Mouse (Mus musculus): ENCODE data around the gene Gm14190. TPM values are rescaled to one million over a fixed set of nuclear protein-coding genes. Genes with fewer than 3 reads are reported as not detected.

Gene Gm14190
- not detected in 2 replicates for polyA plus RNA-seq (2012; rRNA removed)

DNA sequence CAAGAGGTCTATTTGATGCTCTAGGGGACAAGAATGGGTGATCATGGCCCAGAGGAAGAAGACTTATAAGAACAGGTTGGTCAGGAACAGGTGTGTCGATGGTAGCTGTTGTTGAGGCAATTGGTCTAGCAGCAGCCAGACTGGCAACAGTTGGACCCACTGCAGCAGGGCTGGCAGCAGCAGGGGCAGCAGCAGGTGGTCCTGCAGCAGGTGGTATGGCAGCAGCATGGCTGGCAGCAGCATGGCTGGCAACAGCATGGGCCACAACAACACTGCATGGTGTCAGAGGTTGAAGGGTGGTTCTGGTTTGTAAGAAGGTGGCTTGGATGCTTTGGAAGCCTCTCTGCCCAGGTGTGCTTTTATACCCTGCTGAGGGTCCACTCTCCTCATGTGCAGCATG, at the start of gene Gm14190:
Gene Gm14190, minus strand, starts transcription at position 278 of the 400 bp plus-strand sequence.

DNA sequence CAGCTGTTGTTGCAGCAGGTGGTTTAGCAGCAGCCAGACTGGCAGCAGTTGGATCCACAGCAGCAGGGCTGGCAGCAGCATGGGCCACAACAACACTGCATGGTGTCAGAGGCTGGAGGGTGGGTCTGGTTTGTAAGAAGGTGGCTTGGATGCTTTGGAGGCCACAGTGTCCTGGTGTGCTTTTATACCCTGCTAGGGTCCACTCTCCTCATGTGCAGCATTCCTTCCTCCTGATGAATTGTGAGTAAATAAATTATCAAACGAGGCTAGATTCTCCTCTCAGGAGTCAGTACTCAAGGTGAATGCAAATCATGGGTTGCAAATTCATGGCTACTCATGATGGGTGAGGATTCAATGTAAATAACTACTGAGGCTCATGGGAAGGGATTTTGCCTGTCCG, 43.6 kb upstream of the Gm14190 start, which contains the start of gene Gm14180:
Gene Gm14180, minus strand, starts transcription at position 101 of the 400 bp plus-strand sequence.

DNA sequence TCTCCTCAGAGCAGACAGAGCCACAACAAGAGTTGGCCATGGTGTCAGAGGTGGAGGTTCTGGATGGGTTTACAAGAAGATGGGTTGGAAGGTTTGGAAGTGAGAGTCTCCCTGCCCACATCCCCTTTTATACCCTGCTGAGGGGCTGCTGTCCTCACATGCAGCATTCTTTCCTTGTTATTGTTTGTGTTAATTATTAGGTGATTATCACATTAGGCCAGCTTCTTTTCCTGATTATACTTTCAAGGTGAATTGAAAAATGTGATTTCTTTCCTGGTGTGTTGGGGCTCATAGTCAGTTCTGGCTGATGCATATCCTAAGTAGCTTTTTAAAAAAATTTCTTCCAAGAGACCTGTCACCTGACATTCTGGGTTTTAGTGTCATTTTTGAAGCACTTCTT, 24.7 kb downstream of the Gm14190 start, which contains the start of gene Krtap4-6:
Gene Krtap4-6, minus strand, starts transcription at position 101 of the 400 bp plus-strand sequence.

DNA sequence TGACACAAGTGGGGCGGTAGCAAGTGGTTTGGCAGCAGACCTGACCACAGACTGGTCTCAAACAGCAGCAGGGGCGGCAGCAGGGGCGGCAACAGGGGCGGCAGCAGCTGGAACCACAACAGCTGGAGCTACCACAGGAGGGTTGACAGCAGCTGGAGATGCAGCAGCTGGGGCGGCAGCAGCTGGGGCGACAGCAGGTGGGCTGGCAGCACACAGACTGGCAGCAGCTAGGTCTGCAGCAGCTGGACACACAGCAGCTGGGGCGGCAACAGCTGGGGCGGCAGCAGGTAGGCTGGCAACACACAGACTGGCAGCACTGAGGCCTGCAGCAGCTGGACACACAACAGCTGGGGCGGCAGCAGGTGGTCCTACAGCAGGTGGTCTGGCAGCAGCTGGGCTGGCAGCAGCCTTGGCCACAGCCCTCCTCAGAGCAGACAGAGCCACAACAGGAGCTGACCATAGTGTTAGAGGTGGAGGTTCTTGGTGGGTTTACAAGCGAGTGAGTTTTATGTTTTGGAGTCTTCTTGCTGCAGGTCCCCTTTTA, 32.0 kb downstream of the Gm14190 start, which contains the start of gene Gm11563:
Gene Gm11563, minus strand, starts transcription at position 494 of the 544 bp plus-strand sequence.

DNA sequence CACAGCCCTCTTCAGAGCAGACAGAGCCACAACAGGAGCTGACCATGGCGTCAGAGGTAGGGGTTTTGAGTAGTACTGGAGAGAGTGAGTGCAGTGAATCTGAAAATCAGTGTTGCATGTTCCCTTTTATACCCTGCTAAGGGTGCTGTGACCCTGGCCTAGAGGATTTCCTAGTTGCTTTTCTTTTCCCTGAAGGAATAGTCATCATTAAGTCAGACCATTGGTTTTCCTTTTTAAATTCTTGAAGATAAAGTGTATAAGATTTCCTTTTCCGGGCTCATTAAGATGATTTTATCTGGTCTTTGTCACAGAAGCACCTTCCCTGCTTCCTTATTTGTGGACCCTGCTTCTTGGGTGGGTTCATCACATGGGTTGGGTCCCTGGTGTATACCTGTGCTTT, 40.4 kb downstream of the Gm14190 start, which contains the start of gene Gm11555:
Gene Gm11555, minus strand, starts transcription at position 101 of the 400 bp plus-strand sequence.

DNA sequence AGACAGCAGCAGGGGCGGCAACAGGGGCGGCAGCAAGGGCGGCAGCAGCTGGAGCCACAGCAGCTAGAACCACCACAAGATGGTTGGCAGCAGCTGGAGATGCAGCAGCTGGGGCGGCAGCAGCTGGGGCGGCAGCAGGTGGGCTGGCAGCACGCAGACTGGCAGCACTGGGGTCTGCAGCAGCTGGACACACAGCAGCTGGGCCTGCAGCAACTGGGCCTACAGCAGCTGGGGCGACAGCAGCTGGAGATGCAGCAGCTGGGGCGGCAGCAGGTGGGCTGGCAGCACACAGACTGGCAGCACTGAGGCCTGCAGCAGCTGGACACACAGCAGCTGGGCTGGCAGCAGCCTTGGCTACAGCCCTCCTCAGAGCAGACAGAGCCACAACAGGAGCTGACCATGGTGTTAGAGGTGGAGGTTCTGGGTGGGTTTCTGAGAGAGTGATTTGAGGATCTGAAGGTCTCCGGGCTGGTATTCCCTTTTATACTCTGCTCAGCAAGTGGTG, 46.9 kb downstream of the Gm14190 start, which contains the start of gene Krtap4-7:
Gene Krtap4-7, minus strand, starts transcription at position 455 of the 505 bp plus-strand sequence.

Other genes starting within 250 kb of the Gm14190 start
- 4.7 and 5.5 TPM in 2 replicates for gene Krt23, start 197.6 kb downstream of the Gm14190 start, polyA plus RNA-seq (2012; rRNA removed)
- not detected in 2 replicates for gene Krt39, start 169.4 kb downstream of the Gm14190 start, polyA plus RNA-seq (2012; rRNA removed)
- not detected in 2 replicates for gene Krt40, start 147.6 kb downstream of the Gm14190 start, polyA plus RNA-seq (2012; rRNA removed)
- not detected in 2 replicates for gene Krtap3-3, start 139.9 kb downstream of the Gm14190 start, polyA plus RNA-seq (2012; rRNA removed)
- not detected in 2 replicates for gene Krtap3-2, start 133.9 kb downstream of the Gm14190 start, polyA plus RNA-seq (2012; rRNA removed)
- gene Gm11939, start 131.3 kb downstream of the Gm14190 start, polyA plus RNA-seq (2012; rRNA removed), result not detected in 2 replicates
- not detected in 2 replicates for gene Krtap3-1, start 124.1 kb downstream of the Gm14190 start, polyA plus RNA-seq (2012; rRNA removed)
- not detected in 2 replicates for gene Krtap1-5, start 109.7 kb downstream of the Gm14190 start, polyA plus RNA-seq (2012; rRNA removed)
- gene Krtap1-4, start 107.1 kb downstream of the Gm14190 start, polyA plus RNA-seq (2012; rRNA removed), result not detected in 2 replicates
- not detected in 2 replicates for gene Krtap1-3, start 99.4 kb downstream of the Gm14190 start, polyA plus RNA-seq (2012; rRNA removed)
- gene Krtap9-3, start 92.6 kb downstream of the Gm14190 start, polyA plus RNA-seq (2012; rRNA removed), result not detected in 2 replicates
- gene Gm11938, start 87.4 kb downstream of the Gm14190 start, polyA plus RNA-seq (2012; rRNA removed), result not detected in 2 replicates
- not detected in 2 replicates for gene Gm11937, start 80.6 kb downstream of the Gm14190 start, polyA plus RNA-seq (2012; rRNA removed)
- not detected in 2 replicates for gene Krtap2-4, start 75.9 kb downstream of the Gm14190 start, polyA plus RNA-seq (2012; rRNA removed)
- not detected in 2 replicates for gene Gm11562, start 70.3 kb downstream of the Gm14190 start, polyA plus RNA-seq (2012; rRNA removed)
- not detected in 2 replicates for gene Krtap4-1, start 62.5 kb downstream of the Gm14190 start, polyA plus RNA-seq (2012; rRNA removed)
- not detected in 2 replicates for gene Krtap4-2, start 55.7 kb downstream of the Gm14190 start, polyA plus RNA-seq (2012; rRNA removed)
- not detected in 2 replicates for gene Krtap4-7, start 46.7 kb downstream of the Gm14190 start, polyA plus RNA-seq (2012; rRNA removed)
- gene Gm11555, start 40.5 kb downstream of the Gm14190 start, polyA plus RNA-seq (2012; rRNA removed), result not detected in 2 replicates
- gene Gm11563, start 31.8 kb downstream of the Gm14190 start, polyA plus RNA-seq (2012; rRNA removed), result not detected in 2 replicates
- not detected in 2 replicates for gene Krtap4-6, start 24.8 kb downstream of the Gm14190 start, polyA plus RNA-seq (2012; rRNA removed)
- not detected in 2 replicates for gene Gm14180, start 43.5 kb upstream of the Gm14190 start, polyA plus RNA-seq (2012; rRNA removed)
- gene Gm11595, start 82.2 kb upstream of the Gm14190 start, polyA plus RNA-seq (2012; rRNA removed), result not detected in 2 replicates
- not detected in 2 replicates for gene Krtap4-8, start 90.0 kb upstream of the Gm14190 start, polyA plus RNA-seq (2012; rRNA removed)
- not detected in 2 replicates for gene Krtap4-9, start 94.5 kb upstream of the Gm14190 start, polyA plus RNA-seq (2012; rRNA removed)
- gene Gm11596, start 102.7 kb upstream of the Gm14190 start, polyA plus RNA-seq (2012; rRNA removed), result not detected in 2 replicates
- not detected in 2 replicates for gene Gm11569, start 108.2 kb upstream of the Gm14190 start, polyA plus RNA-seq (2012; rRNA removed)
- not detected in 2 replicates for gene Gm11554, start 113.7 kb upstream of the Gm14190 start, polyA plus RNA-seq (2012; rRNA removed)
- not detected in 2 replicates for gene Krtap4-13, start 119.2 kb upstream of the Gm14190 start, polyA plus RNA-seq (2012; rRNA removed)
- gene Gm11564, start 124.9 kb upstream of the Gm14190 start, polyA plus RNA-seq (2012; rRNA removed), result not detected in 2 replicates
- not detected in 2 replicates for gene 2300003K06Rik, start 147.3 kb upstream of the Gm14190 start, polyA plus RNA-seq (2012; rRNA removed)
- not detected in 2 replicates for gene Krtap4-16, start 160.9 kb upstream of the Gm14190 start, polyA plus RNA-seq (2012; rRNA removed)
- gene Gm11568, start 167.2 kb upstream of the Gm14190 start, polyA plus RNA-seq (2012; rRNA removed), result not detected in 2 replicates
- not detected in 2 replicates for gene Gm11559, start 173.7 kb upstream of the Gm14190 start, polyA plus RNA-seq (2012; rRNA removed)
- not detected in 2 replicates for gene Krtap9-1, start 182.6 kb upstream of the Gm14190 start, polyA plus RNA-seq (2012; rRNA removed)
- gene Gm11567, start 188.4 kb upstream of the Gm14190 start, polyA plus RNA-seq (2012; rRNA removed), result not detected in 2 replicates
- gene Krtap31-1, start 217.2 kb upstream of the Gm14190 start, polyA plus RNA-seq (2012; rRNA removed), result not detected in 2 replicates
- not detected in 2 replicates for gene Gm11565, start 224.0 kb upstream of the Gm14190 start, polyA plus RNA-seq (2012; rRNA removed)
- gene Krtap31-2, start 245.6 kb upstream of the Gm14190 start, polyA plus RNA-seq (2012; rRNA removed), result not detected in 2 replicates

All from liver, embryonic 18 days (tissue).